Mouse (Mus musculus) myocyte (in vitro differentiated cells): ENCODE measurements at regions not wholly inside any gene's neighbourhood (a gene's known extent, or its start where the extent isn't known, plus 50 kb on each side); places are given as distances from the start of the nearest gene placed in this dataset.

Source experiments
- H3K27me3 ChIP-seq: one replicate; pipeline ENCODE4 v1.6.1; 2011; ENCODE audit not compliant: control insufficient read depth, insufficient read depth, insufficient read length
- H3K36me3 ChIP-seq: one replicate; pipeline ENCODE4 v1.6.1; 2011; ENCODE audit not compliant: control insufficient read depth, insufficient read depth
- H3K4me2 ChIP-seq: one replicate; pipeline ENCODE4 v1.6.1; 2011; ENCODE audit warnings: low read depth, control low read depth
- H3K4me3 ChIP-seq: one replicate; pipeline ENCODE4 v1.5.1; 2011; ENCODE audit warnings: mild to moderate bottlenecking, control low read depth, moderate library complexity
- H3K79me2 ChIP-seq: one replicate; pipeline ENCODE4 v1.6.1; 2011; ENCODE audit not compliant: control insufficient read depth, insufficient read depth
- H3ac ChIP-seq: one replicate; pipeline ENCODE4 v1.6.1; 2011; ENCODE audit not compliant: control insufficient read depth, insufficient read length
- CEBPB ChIP-seq: IDR thresholded peaks from 2 replicates; pipeline ENCODE4 v1.6.1; 2011; ENCODE audit warnings: mild to moderate bottlenecking, moderate library complexity; ENCODE audit not compliant: poor library complexity, insufficient read depth, severe bottlenecking
- E2F4 ChIP-seq: IDR thresholded peaks from one replicate; pipeline ENCODE4 v1.6.1; 2011; ENCODE audit warnings: mild to moderate bottlenecking, control low read depth, moderate library complexity; ENCODE audit not compliant: insufficient read depth
- MAX ChIP-seq: IDR thresholded peaks from one replicate; pipeline ENCODE4 v1.6.1; 2011; ENCODE audit warnings: low read depth, mild to moderate bottlenecking, control low read depth
- MYOD1 ChIP-seq, 3 experiments: IDR thresholded peaks; one replicate each; pipeline ENCODE4 v1.6.1; 2011; ENCODE audit warnings: control low read depth in 2 of 3, low read depth in 2 of 3, mild to moderate bottlenecking in 2 of 3, moderate library complexity in 1 of 3; ENCODE audit not compliant: insufficient read length in 2 of 3, control insufficient read depth in 1 of 3
- MYOG ChIP-seq, 3 experiments: IDR thresholded peaks; one replicate each; pipeline ENCODE4 v1.6.1; 2011; ENCODE audit warnings: control low read depth in 2 of 3, low read depth in 2 of 3, mild to moderate bottlenecking in 2 of 3; ENCODE audit not compliant: insufficient read length in 2 of 3, control insufficient read depth in 1 of 3, insufficient read depth in 1 of 3
- POLR2A ChIP-seq: IDR thresholded peaks from one replicate; pipeline ENCODE4 v1.6.1; 2011; ENCODE audit warnings: low read depth, mild to moderate bottlenecking, control low read depth, moderate library complexity; ENCODE audit not compliant: insufficient read length
- POLR2AphosphoS2 ChIP-seq: IDR thresholded peaks from one replicate; pipeline ENCODE4 v1.6.1; 2011; ENCODE audit warnings: low read depth, control low read depth; ENCODE audit not compliant: insufficient read length
- REST ChIP-seq: IDR thresholded peaks from one replicate; pipeline ENCODE4 v1.6.1; 2011; ENCODE audit warnings: mild to moderate bottlenecking, control low read depth, moderate library complexity; ENCODE audit not compliant: insufficient read depth, insufficient read length
- SRF ChIP-seq: IDR thresholded peaks from one replicate; pipeline ENCODE4 v1.6.1; 2011; ENCODE audit warnings: low read depth; ENCODE audit not compliant: control insufficient read depth, insufficient read length
- TCF12 ChIP-seq: IDR thresholded peaks from one replicate; pipeline ENCODE4 v1.6.1; 2011; ENCODE audit warnings: mild to moderate bottlenecking, control low read depth; ENCODE audit not compliant: poor library complexity, insufficient read depth, severe bottlenecking
- TCF3 ChIP-seq: IDR thresholded peaks from one replicate; pipeline ENCODE4 v1.6.1; 2011; ENCODE audit warnings: low read depth, control low read depth; ENCODE audit not compliant: insufficient read length
- USF1 ChIP-seq: IDR thresholded peaks from one replicate; pipeline ENCODE4 v1.6.1; 2011; ENCODE audit warnings: low read depth, mild to moderate bottlenecking, control low read depth, moderate library complexity

DNA sequence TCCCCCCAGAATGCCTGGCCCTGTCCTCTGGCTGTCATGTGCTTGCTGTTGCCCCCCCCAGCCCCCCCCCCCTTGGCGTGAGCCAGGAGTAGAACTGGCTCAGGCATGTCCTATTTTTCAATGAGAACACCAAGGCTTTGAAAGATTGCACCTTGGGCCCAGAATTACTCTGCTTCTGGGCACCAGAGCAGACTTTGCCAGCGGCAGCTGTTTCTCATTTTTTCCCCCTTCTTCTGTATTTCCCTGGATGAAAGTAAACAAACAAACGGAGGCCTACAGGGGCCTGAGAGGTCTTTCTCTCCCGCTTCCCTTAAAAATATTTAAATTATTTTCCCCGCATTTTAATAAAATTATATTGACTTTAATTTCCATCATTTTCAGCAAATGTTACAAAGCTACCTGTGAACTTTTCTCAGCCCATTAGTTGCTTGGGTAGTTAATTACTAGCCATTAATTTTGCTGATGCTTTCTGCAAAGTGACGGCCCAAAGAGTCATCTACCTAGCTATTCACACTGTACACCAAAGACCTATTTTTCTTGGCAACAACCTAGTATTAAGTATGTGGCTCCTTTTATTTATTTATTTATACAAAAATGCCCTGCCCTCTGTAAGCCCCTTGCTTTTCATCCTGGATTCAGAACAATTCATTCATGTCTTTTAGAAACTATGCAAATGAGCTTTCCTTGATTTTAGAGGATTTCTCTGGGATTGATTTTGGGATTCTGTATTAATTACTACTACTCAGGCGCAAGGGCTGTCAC lies 496.2 kb upstream of the Fam160b2 start:
- Histone ChIP-seq H3K79me2 (no peaks in the 10 kb centered on the region), H3K27me3 (no peaks in the 10 kb centered on the region), H3K4me3 (no peak overlapping the region), H3K4me2 (no peak overlapping the region), H3K36me3 (no peaks in the 10 kb centered on the region), H3ac (no peak overlapping the region)
- TF ChIP-seq POLR2AphosphoS2 (no peak), MYOG (IDR thresholded peaks at IDR 0.05; ENCODE audit: control insufficient read depth in 1 of 3, insufficient read depth in 1 of 3, insufficient read length in 2 of 3, low read depth in 2 of 3) (no peak), E2F4 (no peak), SRF (no peak), MYOD1 (IDR thresholded peaks at IDR 0.05; ENCODE audit: control insufficient read depth in 1 of 3, insufficient read length in 2 of 3, low read depth in 2 of 3) (no peak)

GRCm38 (mm10) chr14:71092626-71093326 lies 493.1 kb upstream of the Fam160b2 start:
- TF ChIP-seq CEBPB (no peak), TCF12 (no peak), MYOG (IDR thresholded peaks at IDR 0.05; ENCODE audit: control insufficient read depth in 1 of 3, insufficient read depth in 1 of 3, insufficient read length in 2 of 3, low read depth in 2 of 3) (no peak), MYOD1 (IDR thresholded peaks at IDR 0.05; ENCODE audit: control insufficient read depth in 1 of 3, insufficient read length in 2 of 3, low read depth in 2 of 3) (no peak), TCF3 (no peak), POLR2AphosphoS2 (no peak), MAX (no peak), POLR2A (no peak), USF1 (no peak), E2F4 (no peak), REST (no peak), SRF (no peak)
- H3K4me3 ChIP-seq = no peak overlapping the region
- no peaks in the 10 kb centered on the region for H3K36me3 ChIP-seq
- no peak overlapping the region for H3K4me2 ChIP-seq
- H3K79me2 ChIP-seq = no peaks in the 10 kb centered on the region
- no peaks in the 10 kb centered on the region for H3K27me3 ChIP-seq
- no peak overlapping the region for H3ac ChIP-seq

DNA sequence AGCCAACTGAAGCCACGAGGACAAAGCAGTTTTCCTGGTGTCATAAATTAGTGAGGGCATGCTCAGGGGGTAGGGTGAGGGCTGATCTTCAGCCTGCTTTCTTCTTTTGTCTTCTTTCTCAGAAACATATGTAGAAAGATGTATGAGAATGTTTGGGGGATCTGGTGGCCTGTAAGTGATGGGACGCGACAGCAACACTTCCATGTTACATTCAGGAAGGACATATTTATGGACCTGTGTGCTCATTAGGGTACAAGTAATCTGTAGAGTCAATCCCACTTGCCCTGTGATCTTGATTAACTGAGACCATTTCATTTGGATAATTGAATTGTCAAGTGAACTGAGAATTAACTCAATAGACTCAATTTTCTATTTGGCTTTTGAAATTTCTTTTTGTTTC lies 486.1 kb upstream of the Fam160b2 start:
- TF ChIP-seq E2F4 = no peak
- TF ChIP-seq TCF12 = no peak
- TF ChIP-seq POLR2AphosphoS2 = no peak
- no peak overlapping the region for H3ac ChIP-seq
- H3K27me3 ChIP-seq = no peaks in the 10 kb centered on the region
- H3K79me2 ChIP-seq = no peaks in the 10 kb centered on the region
- no peaks in the 10 kb centered on the region for H3K36me3 ChIP-seq
- no peak overlapping the region for H3K4me2 ChIP-seq
- H3K4me3 ChIP-seq = no peak overlapping the region

- no peaks in the 10 kb centered on the region for H3K36me3 ChIP-seq
- TF ChIP-seq POLR2AphosphoS2 (no peak), TCF3 (no peak), MYOG (IDR thresholded peaks at IDR 0.05; ENCODE audit: control insufficient read depth in 1 of 3, insufficient read depth in 1 of 3, insufficient read length in 2 of 3, low read depth in 2 of 3) (peak in 1 of 3 experiments; percentile 6), POLR2A (no peak), USF1 (no peak), E2F4 (no peak), SRF (no peak), CEBPB (no peak), MYOD1 (IDR thresholded peaks at IDR 0.05; ENCODE audit: control insufficient read depth in 1 of 3, insufficient read length in 2 of 3, low read depth in 2 of 3) (peak in 2 of 3 experiments; percentile 20 to 54)
- no peak overlapping the region for H3ac ChIP-seq
- no peaks in the 10 kb centered on the region for H3K27me3 ChIP-seq
- H3K4me3 ChIP-seq = no peak overlapping the region
- H3K4me2 ChIP-seq = no peak overlapping the region
- H3K79me2 ChIP-seq = no peaks in the 10 kb centered on the region
Observed at GRCm38 (mm10) chr14:71082327-71082726, 482.7 kb upstream of the Fam160b2 start.

DNA sequence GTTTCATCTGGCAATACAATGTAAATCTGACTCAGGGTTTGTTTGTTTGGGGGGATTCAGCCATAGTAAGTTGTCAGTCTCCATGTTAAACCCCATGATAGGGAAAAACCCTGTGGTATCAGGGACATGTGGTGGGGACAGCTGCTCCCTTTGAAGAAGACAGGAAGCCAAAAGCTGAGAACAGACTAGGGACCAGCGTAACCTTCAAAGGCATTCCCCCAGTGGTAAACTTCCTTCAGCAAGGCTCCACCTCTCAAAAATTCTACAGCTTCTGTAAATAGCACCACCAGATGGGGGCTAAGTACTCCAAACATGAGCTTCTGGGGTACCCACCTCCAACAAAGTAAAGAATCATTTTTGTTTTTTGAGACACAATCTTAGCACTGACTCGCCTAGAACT lies 476.0 kb upstream of the Fam160b2 start:
- Histone ChIP-seq H3K79me2 (no peaks in the 10 kb centered on the region), H3K4me2 (no peak overlapping the region), H3K36me3 (no peaks in the 10 kb centered on the region), H3K27me3 (no peaks in the 10 kb centered on the region), H3ac (no peak overlapping the region), H3K4me3 (no peak overlapping the region)
- TF ChIP-seq REST (no peak), MAX (no peak), SRF (no peak), MYOD1 (IDR thresholded peaks at IDR 0.05; ENCODE audit: control insufficient read depth in 1 of 3, insufficient read length in 2 of 3, low read depth in 2 of 3) (no peak), USF1 (no peak), POLR2A (no peak), MYOG (IDR thresholded peaks at IDR 0.05; ENCODE audit: control insufficient read depth in 1 of 3, insufficient read depth in 1 of 3, insufficient read length in 2 of 3, low read depth in 2 of 3) (no peak)
